Mouse (Mus musculus) C2C12 (cell line): ENCODE data around the gene Washc1. TPM values are rescaled to one million over a fixed set of nuclear protein-coding genes. Genes with fewer than 3 reads are reported as not detected.

ENCODE experiments used
- H3K27me3 ChIP-seq: one replicate; pipeline ENCODE4 v1.6.1; 2011; ENCODE audit not compliant: control insufficient read depth, insufficient read depth, insufficient read length
- H3K36me3 ChIP-seq: one replicate; pipeline ENCODE4 v1.6.1; 2011; ENCODE audit not compliant: control insufficient read depth, insufficient read depth
- H3K4me3 ChIP-seq: one replicate; pipeline ENCODE4 v1.5.1; 2011; ENCODE audit warnings: mild to moderate bottlenecking, control low read depth; ENCODE audit not compliant: poor library complexity, insufficient read depth, severe bottlenecking
- H3K79me2 ChIP-seq: one replicate; pipeline ENCODE4 v1.6.1; 2011; ENCODE audit not compliant: control insufficient read depth, insufficient read depth
- H3K79me3 ChIP-seq: one replicate; pipeline ENCODE4 v1.6.1; 2011; ENCODE audit warnings: low read depth, control low read depth
- H3ac ChIP-seq: one replicate; pipeline ENCODE3; 2011; ENCODE audit warnings: low read depth; ENCODE audit not compliant: control insufficient read depth, insufficient read length
- CEBPB ChIP-seq: IDR thresholded peaks from one replicate; pipeline ENCODE4 v1.6.1; 2011; ENCODE audit warnings: low read depth, mild to moderate bottlenecking, control low read depth, moderate library complexity
- CTCF ChIP-seq: IDR thresholded peaks from one replicate; pipeline ENCODE4 v1.5.1; 2011; ENCODE audit not compliant: control insufficient read depth, insufficient read depth, insufficient read length
- FOSL1 ChIP-seq: IDR thresholded peaks from one replicate; pipeline ENCODE4 v1.8.0; 2011; ENCODE audit warnings: mild to moderate bottlenecking, low read length; ENCODE audit not compliant: poor library complexity, insufficient read depth, severe bottlenecking
- MAX ChIP-seq: IDR thresholded peaks from one replicate; pipeline ENCODE4 v1.6.1; 2011; ENCODE audit warnings: mild to moderate bottlenecking, control low read depth
- MYOD1 ChIP-seq: IDR thresholded peaks from one replicate; pipeline ENCODE4 v1.6.1; 2011; ENCODE audit warnings: low read depth; ENCODE audit not compliant: control insufficient read depth, insufficient read length
- MYOG ChIP-seq: IDR thresholded peaks from one replicate; pipeline ENCODE4 v1.6.1; 2011; ENCODE audit not compliant: control insufficient read depth, insufficient read length; ENCODE audit errors: extremely low read depth
- USF1 ChIP-seq: IDR thresholded peaks from one replicate; pipeline ENCODE4 v1.6.1; 2011; ENCODE audit warnings: low read depth, mild to moderate bottlenecking, control low read depth, moderate library complexity
- polyA plus RNA-seq: library from polyadenylated mRNA; unstranded; fragments of >200 nt; fragmentation: generic; extraction: Trizol; gene quantifications from one replicate; pipeline ENCODE4 v1.2.1, GENCODE M21; 2012; ENCODE audit warnings: missing spikeins

The Washc1 gene
- polyA plus RNA-seq, 1 experiment: 34.5 TPM

DNA sequence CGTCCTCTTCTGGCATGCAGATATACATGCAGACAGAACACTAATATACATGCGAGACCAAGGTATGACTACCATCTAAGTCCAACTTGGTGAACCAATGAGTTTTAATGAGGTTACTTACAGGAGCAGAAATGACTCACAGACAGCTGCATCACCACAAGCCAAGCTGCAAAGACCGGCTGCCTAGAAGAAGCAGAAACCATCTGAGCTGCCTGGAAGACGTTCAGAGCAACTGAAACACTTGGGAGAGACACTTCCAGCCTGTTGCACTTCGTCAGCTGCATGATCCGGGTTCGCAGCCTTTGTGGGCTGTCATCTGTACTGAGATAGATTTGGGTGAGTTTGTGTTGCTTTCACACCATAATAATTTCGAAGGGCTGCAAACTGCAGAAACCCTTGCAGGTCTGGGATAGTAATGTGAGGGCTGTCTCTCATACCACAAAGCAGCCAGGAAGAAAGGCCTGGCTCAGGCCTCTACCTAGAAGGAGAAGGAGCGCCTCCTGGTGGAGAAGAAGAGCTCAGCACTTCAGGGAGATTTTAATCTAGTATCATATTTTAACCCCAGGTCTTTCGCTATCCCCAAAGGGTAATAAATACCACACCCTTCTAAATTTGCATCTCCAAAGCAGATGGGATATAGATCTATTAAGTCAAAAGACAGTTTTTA, 4.6 kb upstream of the Washc1 start:
- TF ChIP-seq FOSL1 (no peak), MYOG (no peak), USF1 (no peak), CTCF (peak; percentile 12), MAX (no peak), MYOD1 (peak; percentile 52)
- Histone ChIP-seq H3K4me3 (no peak overlapping the region), H3K27me3 (no peaks in the 10 kb centered on the region), H3K79me3 (no peaks in the 10 kb centered on the region), H3ac (no peak overlapping the region), H3K79me2 (peaks cover under 1% of the 10 kb centered on the region), H3K36me3 (no peaks in the 10 kb centered on the region)

DNA sequence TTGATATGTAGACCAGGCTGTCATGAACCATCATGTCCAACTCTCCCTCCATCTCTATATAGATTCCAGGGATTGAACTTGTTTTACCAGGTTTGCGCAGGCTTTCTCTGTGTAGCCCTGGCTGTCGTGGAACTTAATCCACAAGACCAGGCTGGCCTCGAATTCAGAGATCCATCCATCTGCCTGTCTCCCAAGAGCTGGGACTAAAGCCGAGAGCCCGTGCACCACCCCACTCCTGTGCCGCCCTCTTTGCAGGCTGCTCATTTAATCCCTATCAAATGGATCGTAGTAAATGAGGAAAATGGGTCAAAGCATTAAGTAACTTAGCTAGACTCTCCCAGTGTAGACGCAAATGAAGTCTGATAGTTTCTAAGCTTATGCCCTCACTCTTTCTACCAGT, 3.9 kb upstream of the Washc1 start:
- no peak for TF ChIP-seq MYOD1
- no peak for TF ChIP-seq MYOG
- no peak for TF ChIP-seq CTCF
- TF ChIP-seq USF1: no peak
- TF ChIP-seq MAX: no peak
- TF ChIP-seq FOSL1: no peak
- TF ChIP-seq CEBPB: no peak
- Histone ChIP-seq H3K79me2 (peaks cover 8% of the 10 kb centered on the region), H3ac (no peak overlapping the region), H3K36me3 (no peaks in the 10 kb centered on the region), H3K27me3 (no peaks in the 10 kb centered on the region), H3K79me3 (peaks cover 5% of the 10 kb centered on the region), H3K4me3 (no peak overlapping the region)

DNA sequence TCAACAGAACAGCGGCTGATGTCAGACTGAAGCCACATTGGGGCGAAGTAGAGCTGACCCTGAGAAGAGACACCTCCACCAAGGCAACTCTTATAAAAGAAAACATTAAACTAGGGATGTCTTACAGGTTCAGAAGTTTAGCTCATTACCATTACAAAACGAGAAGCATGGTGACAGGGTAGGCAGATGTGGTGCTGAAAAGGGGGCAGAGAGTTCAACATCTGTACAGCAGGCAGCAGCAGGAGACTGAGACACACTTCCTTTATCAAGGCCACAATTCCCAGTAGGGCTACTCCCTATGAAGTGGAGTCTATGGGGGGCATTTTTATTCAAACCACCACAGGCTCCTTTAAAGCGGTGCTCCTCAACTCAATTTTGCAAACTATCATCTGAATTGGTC, 3.1 kb upstream of the Washc1 start:
- H3K36me3 ChIP-seq: no peaks in the 10 kb centered on the region
- no peak overlapping the region for H3ac ChIP-seq
- H3K79me2 ChIP-seq: peaks cover 12% of the 10 kb centered on the region
- peaks cover 7% of the 10 kb centered on the region for H3K79me3 ChIP-seq
- no peaks in the 10 kb centered on the region for H3K27me3 ChIP-seq
- H3K4me3 ChIP-seq: no peak overlapping the region
- TF ChIP-seq USF1: no peak
- TF ChIP-seq MAX: no peak
- no peak for TF ChIP-seq CEBPB
- no peak for TF ChIP-seq CTCF
- no peak for TF ChIP-seq MYOG
- no peak for TF ChIP-seq FOSL1
- no peak for TF ChIP-seq MYOD1

DNA sequence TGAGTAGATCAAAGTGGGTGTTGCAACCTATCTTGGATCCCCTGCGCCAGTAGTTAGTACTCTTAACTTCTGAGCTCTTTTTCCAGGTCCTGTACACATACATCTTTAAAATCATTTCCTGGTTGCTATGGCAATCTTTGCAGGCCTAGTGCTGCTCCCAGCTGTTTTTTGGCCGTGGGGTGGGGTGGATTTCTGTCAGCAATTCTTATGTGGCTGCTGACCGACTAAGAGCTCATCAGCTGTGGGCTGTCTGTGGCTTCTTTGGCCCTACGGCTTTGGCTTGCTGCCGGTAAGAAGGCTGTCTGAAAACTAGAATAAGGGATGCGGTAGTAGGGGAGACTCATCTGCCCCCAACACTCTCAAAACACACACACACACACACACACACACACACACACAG, 599 bp upstream of the Washc1 start:
- Histone ChIP-seq H3K79me3 (peaks cover 7% of the 10 kb centered on the region), H3K27me3 (no peaks in the 10 kb centered on the region), H3ac (no peak overlapping the region), H3K79me2 (peaks cover 12% of the 10 kb centered on the region), H3K4me3 (peak overlapping the region; percentile 72), H3K36me3 (peaks cover 10% of the 10 kb centered on the region)
- TF ChIP-seq CTCF (no peak), MAX (no peak), FOSL1 (no peak), MYOG (no peak), MYOD1 (no peak), CEBPB (no peak), USF1 (no peak)

DNA sequence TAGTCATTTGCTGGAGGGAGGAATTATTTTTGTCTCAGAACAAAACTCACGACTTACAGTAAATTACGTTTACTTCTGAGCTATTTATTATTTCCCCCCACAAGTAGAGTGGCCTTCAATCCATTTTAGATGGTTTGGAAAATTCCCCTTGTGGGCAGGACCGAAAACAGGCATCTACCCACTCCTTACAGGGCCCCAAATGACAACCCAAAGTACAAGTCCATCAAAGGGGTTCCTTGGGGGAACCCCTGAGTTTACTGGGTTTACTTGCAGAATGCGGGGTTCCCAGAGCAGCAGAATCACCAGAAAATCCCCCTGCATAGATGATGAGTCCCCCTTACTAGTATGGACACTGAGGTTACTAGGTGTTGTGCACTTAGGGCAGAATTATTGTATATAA, 821 bp downstream of the Washc1 start:
- Histone ChIP-seq H3K4me3 (peak overlapping the region; percentile 72), H3K79me3 (peaks cover 7% of the 10 kb centered on the region), H3K36me3 (peaks cover 20% of the 10 kb centered on the region), H3K27me3 (no peaks in the 10 kb centered on the region), H3ac (peak overlapping the region; percentile 94), H3K79me2 (peaks cover 12% of the 10 kb centered on the region)
- TF ChIP-seq USF1: no peak
- TF ChIP-seq MAX: no peak
- no peak for TF ChIP-seq CEBPB
- no peak for TF ChIP-seq MYOG
- no peak for TF ChIP-seq MYOD1
- no peak for TF ChIP-seq FOSL1
- no peak for TF ChIP-seq CTCF
